Mouse (Mus musculus) ES-E14 (cell line): Measurements from ENCODE around the gene Adgrg1.

Source experiments
- CHD2 ChIP-seq: IDR thresholded peaks from 2 replicates; pipeline ENCODE4 v1.6.1; 2014; ENCODE audit warnings: mild to moderate bottlenecking, low read depth, low read length, inconsistent platforms
- HCFC1 ChIP-seq: IDR thresholded peaks from 2 replicates; pipeline ENCODE4 v1.6.1; 2012; ENCODE audit warnings: low read length, inconsistent platforms, borderline replicate concordance; ENCODE audit not compliant: insufficient read depth
- ZC3H11A ChIP-seq: IDR thresholded peaks from 2 replicates; pipeline ENCODE4 v1.6.1; 2012; ENCODE audit warnings: low read depth, mild to moderate bottlenecking, inconsistent platforms, low read length, borderline replicate concordance
- ZNF384 ChIP-seq: IDR thresholded peaks from 2 replicates; pipeline ENCODE4 v1.6.1; 2012; ENCODE audit warnings: low read depth, low read length, inconsistent platforms

GRCm38 (mm10) chr8:94985023-94985422 is 10.5 kb downstream of the Adgrg1 start:
- TF ChIP-seq HCFC1: no peak
- TF ChIP-seq ZNF384: no peak
- TF ChIP-seq CHD2: no peak
- TF ChIP-seq ZC3H11A: no peak
